Mouse (Mus musculus) CH12.LX (cell line): ENCODE measurements around the gene Tpk1. TPM values are rescaled to one million over a fixed set of nuclear protein-coding genes. Genes with fewer than 3 reads are reported as not detected.

Experiments used
- DNase-seq: peaks from one replicate; pipeline ENCODE4 v3.0.0-alpha.2; 2013; ENCODE audit errors: extremely low read depth
- H3K27ac ChIP-seq: 2 replicates; pipeline ENCODE4 v1.5.1; 2012; ENCODE audit warnings: low read depth, mild to moderate bottlenecking, control low read depth, moderate library complexity; ENCODE audit not compliant: insufficient read depth
- H3K27me3 ChIP-seq: replicated peaks from 2 replicates; pipeline ENCODE3; 2012; ENCODE audit warnings: inconsistent platforms
- H3K36me3 ChIP-seq, 2 experiments: replicated peaks in 1 of 2; 2 replicates each; pipeline versions ENCODE3 to v1.6.1; 2012; ENCODE audit warnings: inconsistent platforms in 1 of 2, low read length in 1 of 2, mild to moderate bottlenecking in 1 of 2, mixed read lengths in 1 of 2, moderate library complexity in 1 of 2; ENCODE audit not compliant: control insufficient read depth in 1 of 2, insufficient read depth in 1 of 2
- H3K4me1 ChIP-seq, 2 experiments: 2 replicates each; pipeline ENCODE4 v1.6.1; 2012; ENCODE audit warnings: inconsistent platforms in 1 of 2, moderate library complexity in 1 of 2; ENCODE audit not compliant: insufficient read depth in 2 of 2, control insufficient read depth in 1 of 2
- H3K4me2 ChIP-seq: 2 replicates; pipeline ENCODE4 v1.6.1; 2012; ENCODE audit warnings: low read depth, mild to moderate bottlenecking, control low read depth; ENCODE audit not compliant: poor library complexity, insufficient read depth, severe bottlenecking
- H3K4me3 ChIP-seq, 3 experiments: fragments of 150-350 bp in 1 of 3; sonication (generic) in 1 of 3; replicated peaks in 1 of 3; 2 replicates each; pipeline versions ENCODE3 to v1.5.1; 2011 to 2012; ENCODE audit warnings: low read depth in 2 of 3, low read length in 2 of 3, mild to moderate bottlenecking in 2 of 3, moderate library complexity in 2 of 3, control low read depth in 1 of 3, improper control_type of control experiment in 1 of 3, inconsistent platforms in 1 of 3, mixed read lengths in 1 of 3; ENCODE audit not compliant: poor library complexity in 1 of 3
- H3K79me2 ChIP-seq: replicated peaks from 2 replicates; pipeline ENCODE4 v1.6.1; 2012; ENCODE audit warnings: mild to moderate bottlenecking, moderate library complexity; ENCODE audit not compliant: control insufficient read depth, poor library complexity, insufficient read depth, severe bottlenecking; ENCODE audit errors: extremely low read depth
- H3K9ac ChIP-seq: 2 replicates; pipeline ENCODE4 v1.6.1; 2012; ENCODE audit warnings: low read depth, mild to moderate bottlenecking, control low read depth, moderate library complexity; ENCODE audit not compliant: insufficient read depth
- H3K9me3 ChIP-seq: replicated peaks from 2 replicates; pipeline ENCODE3; 2012; ENCODE audit warnings: low read length, inconsistent platforms, mixed read lengths
- CHD1 ChIP-seq: IDR thresholded peaks from 2 replicates; pipeline ENCODE4 v1.6.1; 2012; ENCODE audit warnings: low read depth, low read length, improper control_type of control experiment, inconsistent platforms
- E2F4 ChIP-seq: IDR thresholded peaks from 2 replicates; pipeline ENCODE4 v1.6.1; 2011; ENCODE audit warnings: low read depth, low read length, improper control_type of control experiment; ENCODE audit not compliant: insufficient replicate concordance
- ELF1 ChIP-seq: IDR thresholded peaks from 2 replicates; pipeline ENCODE4 v1.6.1; 2014; ENCODE audit warnings: low read depth, mild to moderate bottlenecking, inconsistent platforms, low read length, improper control_type of control experiment
- EP300 ChIP-seq: IDR thresholded peaks from 2 replicates; pipeline ENCODE4 v1.6.1; 2011; ENCODE audit warnings: low read length, improper control_type of control experiment
- ETS1 ChIP-seq: conservative IDR thresholded peaks from 2 replicates; pipeline ENCODE4 v1.6.1; 2012; ENCODE audit warnings: low read depth, mild to moderate bottlenecking, inconsistent platforms, low read length, improper control_type of control experiment, moderate library complexity
- HCFC1 ChIP-seq: IDR thresholded peaks from 2 replicates; pipeline ENCODE4 v1.6.1; 2012; ENCODE audit warnings: low read depth, mild to moderate bottlenecking, inconsistent platforms, low read length, improper control_type of control experiment
- JUND ChIP-seq: conservative IDR thresholded peaks from 2 replicates; pipeline ENCODE4 v1.6.1; 2011; ENCODE audit warnings: low read depth, low read length, improper control_type of control experiment
- MAFK ChIP-seq: IDR thresholded peaks from 2 replicates; pipeline ENCODE4 v1.6.1; 2011; ENCODE audit warnings: low read length, improper control_type of control experiment; ENCODE audit not compliant: insufficient replicate concordance
- MAX ChIP-seq: IDR thresholded peaks from 2 replicates; pipeline ENCODE4 v1.6.1; 2011; ENCODE audit warnings: low read length, improper control_type of control experiment
- MEF2A ChIP-seq: IDR thresholded peaks from 2 replicates; pipeline ENCODE4 v1.6.1; 2014; ENCODE audit warnings: low read depth, mild to moderate bottlenecking, inconsistent platforms, low read length, improper control_type of control experiment, borderline replicate concordance
- MXI1 ChIP-seq: IDR thresholded peaks from 2 replicates; pipeline ENCODE4 v1.6.1; 2011; ENCODE audit warnings: mild to moderate bottlenecking, low read depth, low read length, improper control_type of control experiment
- MYC ChIP-seq: IDR thresholded peaks from 2 replicates; pipeline ENCODE4 v1.6.1; 2011; ENCODE audit warnings: low read depth, mild to moderate bottlenecking, improper control_type of control experiment, low read length
- PAX5 ChIP-seq: IDR thresholded peaks from 2 replicates; pipeline ENCODE4 v1.6.1; 2012; ENCODE audit warnings: low read length, inconsistent platforms, mixed read lengths
- POLR2A ChIP-seq: IDR thresholded peaks from 2 replicates; pipeline ENCODE4 v1.6.1; 2011; ENCODE audit warnings: low read depth, mild to moderate bottlenecking, improper control_type of control experiment, low read length
- POLR2AphosphoS2 ChIP-seq: IDR thresholded peaks from 2 replicates; pipeline ENCODE4 v1.6.1; 2011; ENCODE audit warnings: low read depth, low read length, improper control_type of control experiment
- RAD21 ChIP-seq: IDR thresholded peaks from 2 replicates; pipeline ENCODE4 v1.6.1; 2011; ENCODE audit warnings: low read depth, mild to moderate bottlenecking, low read length, improper control_type of control experiment, moderate library complexity
- SIN3A ChIP-seq: IDR thresholded peaks from 2 replicates; pipeline ENCODE4 v1.6.1; 2012; ENCODE audit warnings: low read length, improper control_type of control experiment, inconsistent platforms
- TCF12 ChIP-seq: IDR thresholded peaks from 2 replicates; pipeline ENCODE4 v1.6.1; 2014; ENCODE audit warnings: low read depth, mild to moderate bottlenecking, inconsistent platforms, low read length, improper control_type of control experiment
- UBTF ChIP-seq: IDR thresholded peaks from 2 replicates; pipeline ENCODE4 v1.6.1; 2012; ENCODE audit warnings: low read depth, mild to moderate bottlenecking, inconsistent platforms, low read length, improper control_type of control experiment, moderate library complexity
- USF2 ChIP-seq: conservative IDR thresholded peaks from 2 replicates; pipeline ENCODE4 v1.6.1; 2011; ENCODE audit warnings: low read depth, low read length, improper control_type of control experiment
- ZKSCAN1 ChIP-seq: IDR thresholded peaks from 2 replicates; pipeline ENCODE4 v1.6.1; 2012; ENCODE audit warnings: low read depth, inconsistent platforms, low read length, improper control_type of control experiment, borderline replicate concordance
- ZMIZ1 ChIP-seq: IDR thresholded peaks from 2 replicates; pipeline ENCODE4 v1.6.1; 2012; ENCODE audit warnings: low read depth, mild to moderate bottlenecking, inconsistent platforms, low read length, improper control_type of control experiment
- dilution Hi-C: fragments of 300-500 bp; cut with MboI; formaldehyde crosslinking; loops from 2 replicates; pipeline ENCODE4 v1.14.3; 2020; ENCODE audit warnings: low sequenced_read_pairs; ENCODE audit not compliant: extremely low pct_unique_long_range_greater_than_20kb, extremely low pct_ligation_motif_present
- in situ Hi-C: fragments of 300-500 bp; cut with MboI; formaldehyde crosslinking; loops from 3 replicates; pipeline ENCODE4 v1.14.3; 2019; ENCODE audit warnings: low sequenced_read_pairs, low pct_ligation_motif_present, low pct_unique_long_range_greater_than_20kb, mixed read lengths
- polyA plus RNA-seq: library from polyadenylated mRNA; unstranded; fragments of >175 nt; gene quantifications from 2 replicates; pipeline ENCODE4 v1.2.1, GENCODE M21; 2012; ENCODE audit warnings: low read depth; ENCODE audit not compliant: insufficient read length
- total RNA-seq, 2 experiments: library from RNA; depleted of rRNA; stranded (reverse); fragments of 300-350 nt in 1 of 2; fragments of >200 nt in 1 of 2; gene quantifications; 2 replicates each; pipeline ENCODE4 v1.2.3; 2012 to 2014

Gene Tpk1
- total and polyA plus RNA-seq, 3 experiments: 3.9 to 6.3 (median 4.8) TPM

DNA sequence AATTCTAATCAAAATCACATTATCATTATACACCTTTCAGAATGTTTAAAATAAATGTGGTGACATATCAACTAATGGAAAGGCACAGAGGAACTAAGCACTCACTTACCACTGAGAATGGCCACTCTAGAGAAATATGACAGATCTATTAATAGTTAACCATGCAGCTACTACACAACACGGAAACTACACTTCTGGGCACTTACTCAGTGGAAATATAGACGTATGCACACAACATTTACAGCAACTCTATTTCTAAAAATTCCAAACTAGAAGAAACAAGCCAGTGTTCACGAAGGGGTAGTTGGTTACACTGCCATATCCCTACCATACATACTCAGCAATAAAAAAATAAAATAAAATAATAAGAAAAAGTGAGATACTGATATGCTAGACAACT lies 28.0 kb downstream of the Tpk1 start:
- H3K9me3 ChIP-seq: no peaks in the 10 kb centered on the region
- in situ Hi-C loops: no loop called here
- peaks cover 2% of the 10 kb centered on the region; the same call in 1 of the 2 replicates for H3K79me2 ChIP-seq
- DNase-seq: no peak
- no peak overlapping the region for H3K4me3 ChIP-seq
- TF ChIP-seq ZKSCAN1: no peak
- peak; percentile 53; the same call in 1 of the 2 replicates for TF ChIP-seq MYC
- TF ChIP-seq MAFK: 0 out of 2 replicates have a peak, but pooled peaks have one; percentile 19
- TF ChIP-seq UBTF: no peak
- peak; percentile 83 for TF ChIP-seq MEF2A
- TF ChIP-seq SIN3A: 0 out of 2 replicates have a peak, but pooled peaks have one; percentile 52
- no peak for TF ChIP-seq POLR2A
- TF ChIP-seq HCFC1: no peak
- 0 out of 2 replicates have a peak, but pooled peaks have one; percentile 29 for TF ChIP-seq MXI1
- TF ChIP-seq EP300: peak; percentile 73
- TF ChIP-seq, all 38 proteins: peak for 6
- Histone ChIP-seq H3K4me1 (peaks cover 4 to 38% of the 10 kb centered on the region in 2 experiments), H3K27me3 (no peaks in the 10 kb centered on the region), H3K36me3 (no peaks in the 10 kb centered on the region), H3K27ac (no peak overlapping the region), H3K4me2 (peak overlapping the region; percentile 95), H3K9ac (peak overlapping the region; percentile 35; the same call in 1 of the 2 replicates)
- dilution Hi-C loops: no loop called here

- Histone ChIP-seq H3K36me3 (no peaks in the 10 kb centered on the region), H3K4me3 (peak overlapping the region in 1 of 3 experiments; percentile 42), H3K27me3 (no peaks in the 10 kb centered on the region), H3K4me1 (peaks cover 4 to 35% of the 10 kb centered on the region in 2 experiments), H3K9me3 (no peaks in the 10 kb centered on the region), H3K79me2 (peaks cover 2% of the 10 kb centered on the region; the same call in 1 of the 2 replicates), H3K4me2 (peak overlapping the region; percentile 97), H3K27ac (no peak overlapping the region), H3K9ac (peak overlapping the region; percentile 71)
- dilution Hi-C loops (no loop called here), in situ Hi-C loops (no loop called here)
- DNase-seq: no peak
- TF ChIP-seq ETS1 (no peak), TCF12 (no peak), POLR2AphosphoS2 (no peak), SIN3A (no peak), RAD21 (no peak), E2F4 (no peak), ZKSCAN1 (no peak), USF2 (no peak), HCFC1 (no peak), CHD1 (no peak), PAX5 (no peak), ZMIZ1 (no peak), MEF2A (no peak), POLR2A (no peak), JUND (no peak), MAX (no peak), MYC (no peak), ELF1 (no peak)
Measured at GRCm38 (mm10) chr6:43636980-43637638, 29.0 kb downstream of the Tpk1 start.
